Mouse (Mus musculus) brain, embryonic 14.5 days (tissue): Measurements from ENCODE around the gene Zfp85.

Experiments
- CTCF ChIP-seq: fragments of 200-500 bp; IDR thresholded peaks from 2 replicates; pipeline ENCODE4 v1.5.1; 2012; ENCODE audit warnings: inconsistent platforms, mild to moderate bottlenecking, moderate library complexity, borderline replicate concordance; ENCODE audit not compliant: insufficient read depth, insufficient read length; ENCODE audit errors: extremely low read depth
- POLR2A ChIP-seq: fragments of 200-500 bp; IDR thresholded peaks from 2 replicates; pipeline ENCODE4 v1.6.1; 2012; ENCODE audit warnings: mild to moderate bottlenecking, inconsistent platforms, borderline replicate concordance; ENCODE audit not compliant: poor library complexity, insufficient read depth, insufficient read length, severe bottlenecking; ENCODE audit errors: extremely low read depth

DNA sequence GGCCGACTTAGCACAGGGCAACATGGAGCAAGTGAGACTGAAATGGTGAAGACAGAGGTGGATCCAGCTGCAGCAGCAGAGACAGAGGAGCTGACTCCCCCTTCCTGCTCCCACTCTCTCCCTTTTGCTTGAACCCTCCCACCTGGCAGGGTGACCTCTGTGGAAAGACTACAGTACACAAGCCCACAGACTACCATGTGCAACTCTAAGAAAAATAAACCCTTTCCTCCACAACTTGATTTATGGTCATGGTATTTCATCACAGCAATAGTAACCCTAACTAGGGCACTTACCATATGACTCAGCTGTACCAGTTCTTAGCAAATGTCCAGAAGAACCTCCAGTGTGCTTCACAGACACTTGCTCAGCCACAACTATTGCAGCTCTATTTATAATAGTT is 4.9 kb upstream of the Zfp85 start:
- TF ChIP-seq POLR2A (no peak), CTCF (no peak)
